Mouse (Mus musculus) bone marrow, adult 2 months (tissue): Measurements from ENCODE around the gene Spats2. TPM values are rescaled to one million over a fixed set of nuclear protein-coding genes. Genes with fewer than 3 reads are reported as not detected.

ENCODE experiments used
- H3K27ac ChIP-seq: fragments of 200-500 bp; 2 replicates; pipeline ENCODE4 v1.5.1; 2012; ENCODE audit warnings: low read depth, mild to moderate bottlenecking, control low read depth, inconsistent platforms, low read length; ENCODE audit not compliant: control insufficient read depth, poor library complexity, insufficient read depth
- H3K4me1 ChIP-seq: fragments of 200-500 bp; 2 replicates; pipeline ENCODE4 v1.6.1; 2011; ENCODE audit warnings: low read length; ENCODE audit not compliant: control insufficient read depth, insufficient read depth
- H3K4me3 ChIP-seq: fragments of 200-500 bp; replicated peaks from 2 replicates; pipeline ENCODE3; 2011; ENCODE audit warnings: mild to moderate bottlenecking, low read depth, low read length, control low read depth; ENCODE audit not compliant: control insufficient read depth
- CTCF ChIP-seq: fragments of 200-500 bp; IDR thresholded peaks from 2 replicates; pipeline ENCODE4 v1.5.1; 2011; ENCODE audit warnings: low read length, control low read depth; ENCODE audit not compliant: control insufficient read depth, insufficient read depth
- POLR2A ChIP-seq: fragments of 200-500 bp; IDR thresholded peaks from 2 replicates; pipeline ENCODE4 v1.6.1; 2011; ENCODE audit warnings: low read depth, mild to moderate bottlenecking, control low read depth, low read length, borderline replicate concordance; ENCODE audit not compliant: control insufficient read depth
- WGBS: fragments of 180-500 bp; shearing (Covaris S2); methylation state at CpG from one replicate; pipeline ENCODE4 v1.1.7; 2018; 5-methylcytosine and 5-hydroxymethylcytosine counted together
- polyA plus RNA-seq: library from polyadenylated mRNA; stranded (reverse); fragments of >200 nt; gene quantifications from 2 replicates; pipeline ENCODE4 v1.2.4, GENCODE M21; 2011; ENCODE audit warnings: low replicate concordance; ENCODE audit not compliant: missing spikeins, insufficient read depth, insufficient read length

Gene Spats2
- polyA plus RNA-seq, 1 experiment: 2.5 TPM

DNA sequence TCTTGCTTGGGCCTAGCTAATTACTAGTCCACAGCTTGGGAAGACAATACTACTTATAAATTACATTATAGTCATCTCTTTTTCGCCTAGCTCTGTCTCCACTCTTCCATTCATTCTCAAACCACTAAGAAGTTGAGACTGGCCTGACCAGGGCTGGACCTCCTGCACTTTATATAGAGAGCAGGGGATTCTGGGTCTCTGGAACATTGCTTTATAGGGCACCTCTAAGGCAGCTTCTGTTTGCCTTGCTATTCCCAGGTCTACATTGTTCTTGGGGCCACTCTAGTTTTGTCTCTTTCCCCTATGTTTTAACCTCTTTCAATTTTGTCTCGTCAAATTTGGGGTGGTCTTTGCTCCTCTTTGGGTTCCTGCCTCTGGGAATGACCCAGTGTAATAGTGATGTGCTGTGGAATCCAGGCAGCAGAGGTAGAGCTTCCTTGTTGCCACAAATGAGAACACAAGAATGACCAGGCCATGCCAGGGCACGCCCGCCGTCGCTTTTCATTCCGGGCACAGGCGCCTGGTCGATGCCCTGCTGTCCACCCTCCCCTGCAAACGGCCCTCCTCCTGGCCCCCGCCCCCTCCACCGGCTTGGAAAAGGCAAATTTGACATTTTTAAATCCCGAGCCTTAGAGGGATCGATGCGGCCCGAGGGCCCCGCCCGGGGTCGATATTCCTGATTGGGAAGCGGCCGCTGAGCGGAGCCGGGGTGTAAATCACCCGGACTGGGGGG, 29.5 kb upstream of the Spats2 start:
- no peaks in the 10 kb centered on the region for H3K4me1 ChIP-seq
- TF ChIP-seq CTCF (no peak), POLR2A (no peak)
- no peak overlapping the region for H3K4me3 ChIP-seq
- WGBS: 16% methylated on average over 24 of the region's 24 CpGs
- H3K27ac ChIP-seq: no peak overlapping the region

DNA sequence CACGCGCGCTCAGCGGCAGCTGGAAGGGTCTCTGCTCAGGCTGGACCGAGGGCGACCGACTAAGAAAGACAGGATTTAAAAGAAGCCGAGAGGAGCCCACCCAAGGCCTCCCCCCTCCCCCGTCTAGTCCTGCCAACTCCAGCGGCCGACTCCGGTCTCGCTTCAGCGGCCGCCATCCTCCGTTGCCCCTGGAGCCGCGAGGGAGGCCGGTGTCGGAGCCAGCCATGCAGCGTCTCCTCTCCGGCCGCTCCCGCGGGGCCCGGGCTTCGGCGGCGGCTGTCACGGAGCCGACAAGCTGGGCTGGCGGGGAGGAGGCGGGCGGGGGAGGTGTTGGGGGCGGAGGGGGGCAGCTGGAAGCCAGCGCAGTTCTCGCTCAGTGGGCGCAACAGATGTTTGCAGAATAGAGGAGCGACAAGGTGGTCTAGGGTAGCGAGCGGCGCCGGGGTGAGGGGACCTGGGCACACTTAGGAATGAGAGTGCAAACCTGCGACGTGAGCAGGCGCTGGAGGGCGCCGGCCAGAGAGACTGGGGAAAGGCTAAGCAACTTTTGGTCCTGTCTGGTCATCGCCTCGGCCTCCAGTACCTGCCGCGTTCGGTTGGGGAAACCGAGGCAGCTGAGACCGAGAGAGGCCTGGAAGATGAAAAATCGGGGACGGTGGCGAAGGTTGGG, 28.8 kb upstream of the Spats2 start:
- H3K4me3 ChIP-seq: no peak overlapping the region
- WGBS: 2% methylated on average over 54 of the region's 58 CpGs
- TF ChIP-seq POLR2A: no peak
- no peak for TF ChIP-seq CTCF
- no peaks in the 10 kb centered on the region for H3K4me1 ChIP-seq
- H3K27ac ChIP-seq: no peak overlapping the region

DNA sequence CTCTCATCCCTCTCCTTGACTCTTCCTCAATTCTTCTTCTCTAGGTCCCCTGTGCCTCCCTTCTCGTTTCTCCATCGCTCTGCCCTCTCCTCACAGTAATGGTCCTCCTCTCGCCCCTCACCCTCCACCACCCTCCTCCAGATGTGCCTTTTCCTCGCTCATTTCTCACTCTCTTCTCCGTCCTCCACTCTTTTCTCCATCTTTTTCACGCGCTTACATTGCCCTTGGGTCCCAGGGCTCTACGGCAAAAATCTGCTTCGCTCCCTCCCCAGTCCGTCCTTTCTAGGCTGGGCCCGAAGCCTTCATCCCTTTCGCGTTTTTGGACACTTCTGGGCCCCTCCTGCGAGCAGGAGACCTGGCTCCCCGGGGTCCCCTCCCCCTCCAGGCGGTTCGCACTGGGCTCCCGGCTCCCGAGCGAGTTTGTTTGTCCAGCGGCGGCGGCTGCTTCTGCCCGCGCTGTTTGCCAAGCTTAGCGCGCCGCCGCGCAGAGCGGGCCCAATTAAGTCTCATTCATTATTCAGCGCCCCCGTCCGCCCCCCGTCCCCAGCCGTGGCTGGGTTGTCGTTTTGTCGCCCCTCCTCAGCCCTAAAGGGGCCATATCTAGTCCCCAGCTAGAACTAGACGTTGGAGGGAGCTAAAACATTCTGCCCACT, 27.8 kb upstream of the Spats2 start:
- H3K27ac ChIP-seq: no peak overlapping the region
- TF ChIP-seq CTCF (no peak), POLR2A (no peak)
- H3K4me3 ChIP-seq: no peak overlapping the region
- 2% methylated on average over 39 of the region's 39 CpGs for WGBS
- no peaks in the 10 kb centered on the region for H3K4me1 ChIP-seq

DNA sequence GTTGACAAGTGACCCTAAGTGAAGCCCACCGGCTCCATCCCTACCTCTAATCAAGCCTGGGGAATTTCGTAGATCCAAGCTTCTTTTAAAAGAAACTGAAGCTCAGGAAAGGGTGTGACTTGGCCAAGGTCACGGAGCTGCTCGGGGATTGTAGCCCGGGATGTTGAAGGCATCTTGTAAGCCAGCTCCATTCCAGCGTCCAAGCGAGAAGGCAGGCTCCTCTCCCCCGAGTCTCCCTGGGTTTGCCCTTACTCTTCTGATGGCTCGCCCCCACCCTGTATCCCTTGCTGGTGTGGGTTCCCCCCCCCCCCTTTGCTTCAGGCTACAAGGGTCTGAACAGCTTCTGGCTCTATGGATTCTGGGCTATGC, 27.2 kb upstream of the Spats2 start:
- 12% methylated on average over 9 of the region's 9 CpGs for WGBS
- no peak for TF ChIP-seq CTCF
- TF ChIP-seq POLR2A: no peak
- no peak overlapping the region for H3K4me3 ChIP-seq
- H3K27ac ChIP-seq: no peak overlapping the region
- no peaks in the 10 kb centered on the region for H3K4me1 ChIP-seq

DNA sequence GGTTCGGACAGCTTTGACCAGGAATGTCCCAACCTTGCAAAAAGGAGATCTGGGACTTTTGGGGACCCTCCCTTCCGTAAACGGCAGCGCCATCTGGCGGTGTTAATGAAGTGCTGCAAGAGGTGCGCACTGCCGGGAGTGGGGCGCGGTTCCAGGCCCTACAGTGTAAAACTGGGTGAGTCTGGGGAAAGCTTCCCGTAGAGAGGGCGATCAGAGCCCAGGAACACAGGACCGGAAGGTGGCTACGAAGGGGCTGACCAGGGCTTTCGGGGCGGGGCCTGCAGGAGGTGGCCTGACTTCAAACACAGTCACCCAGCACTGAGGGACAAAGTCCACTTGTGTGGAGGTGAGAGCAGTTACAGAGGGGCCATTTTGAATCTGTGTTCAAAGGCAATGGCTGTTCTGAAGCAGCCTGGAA, 26.6 kb upstream of the Spats2 start:
- 3% methylated on average over 15 of the region's 15 CpGs for WGBS
- peak; percentile 61 for TF ChIP-seq CTCF
- no peak for TF ChIP-seq POLR2A
- Histone ChIP-seq H3K4me1 (no peaks in the 10 kb centered on the region), H3K27ac (no peak overlapping the region), H3K4me3 (no peak overlapping the region)

DNA sequence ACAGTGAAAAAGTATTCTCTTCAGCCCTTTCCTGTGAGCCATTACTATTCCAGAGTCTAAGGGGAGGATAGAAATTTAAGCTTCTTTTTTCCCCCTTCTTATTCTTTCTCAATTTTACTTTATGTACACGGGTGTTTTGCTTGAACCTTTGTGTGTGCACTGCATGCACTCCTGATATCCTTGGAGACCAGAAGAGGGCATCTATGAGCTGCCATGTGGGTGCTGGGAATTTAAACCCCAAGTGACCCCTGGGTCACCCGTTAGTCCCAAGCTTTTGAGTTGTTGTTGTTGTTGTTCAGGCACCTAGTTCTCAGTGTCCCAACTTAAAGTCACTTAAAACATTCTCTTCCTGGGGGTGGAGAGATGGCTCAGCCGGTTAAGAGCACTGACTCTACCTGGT, 25.7 kb upstream of the Spats2 start:
- H3K4me3 ChIP-seq: no peak overlapping the region
- TF ChIP-seq POLR2A (no peak), CTCF (no peak)
- no peaks in the 10 kb centered on the region for H3K4me1 ChIP-seq
- 49% methylated on average over 3 of the region's 3 CpGs for WGBS
- no peak overlapping the region for H3K27ac ChIP-seq

DNA sequence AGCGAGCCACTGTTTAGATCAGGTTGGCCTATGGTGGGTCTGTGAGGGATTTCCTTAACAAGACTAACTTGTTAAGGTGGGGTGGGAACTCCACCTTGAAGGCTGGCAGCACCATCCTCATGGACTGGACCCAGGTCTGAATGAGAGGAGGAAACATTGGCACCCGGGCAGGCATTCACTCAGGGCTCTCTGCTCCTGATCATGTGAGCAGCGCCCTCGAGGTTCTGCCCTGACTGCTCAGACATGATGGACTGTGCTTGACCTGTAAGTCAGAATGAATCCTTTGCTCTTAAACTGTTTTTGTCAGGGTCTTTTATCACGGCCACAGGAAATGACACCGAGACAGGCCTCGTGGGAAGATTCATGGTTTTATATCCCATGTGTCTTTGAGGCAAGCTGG, 20.5 kb upstream of the Spats2 start:
- no peak for TF ChIP-seq CTCF
- no peak overlapping the region for H3K27ac ChIP-seq
- WGBS: 31% methylated on average over 7 of the region's 7 CpGs
- no peak overlapping the region for H3K4me3 ChIP-seq
- H3K4me1 ChIP-seq: no peaks in the 10 kb centered on the region

DNA sequence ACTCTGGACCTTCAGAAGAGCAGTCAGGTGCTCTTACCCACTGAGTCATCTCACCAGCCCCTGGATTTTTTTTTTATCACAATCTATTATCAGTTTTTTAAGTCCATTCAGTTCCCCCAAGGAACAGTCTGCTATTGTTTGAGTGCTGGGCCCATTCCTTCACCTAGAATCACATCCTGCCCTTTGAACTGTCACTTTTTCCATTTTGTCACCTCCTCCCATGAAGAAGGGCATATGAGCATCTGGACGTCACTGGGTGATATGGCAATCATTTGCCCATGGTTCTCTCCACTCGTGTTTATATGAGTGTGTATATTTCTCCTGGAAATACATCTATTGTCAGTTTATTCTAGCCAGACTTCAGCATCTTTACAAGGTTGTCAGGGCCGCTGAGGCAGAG, 17.9 kb upstream of the Spats2 start:
- WGBS: 69% methylated on average over 3 of the region's 3 CpGs
- no peaks in the 10 kb centered on the region for H3K4me1 ChIP-seq
- no peak overlapping the region for H3K4me3 ChIP-seq
- TF ChIP-seq CTCF: no peak
- no peak for TF ChIP-seq POLR2A
- H3K27ac ChIP-seq: no peak overlapping the region

DNA sequence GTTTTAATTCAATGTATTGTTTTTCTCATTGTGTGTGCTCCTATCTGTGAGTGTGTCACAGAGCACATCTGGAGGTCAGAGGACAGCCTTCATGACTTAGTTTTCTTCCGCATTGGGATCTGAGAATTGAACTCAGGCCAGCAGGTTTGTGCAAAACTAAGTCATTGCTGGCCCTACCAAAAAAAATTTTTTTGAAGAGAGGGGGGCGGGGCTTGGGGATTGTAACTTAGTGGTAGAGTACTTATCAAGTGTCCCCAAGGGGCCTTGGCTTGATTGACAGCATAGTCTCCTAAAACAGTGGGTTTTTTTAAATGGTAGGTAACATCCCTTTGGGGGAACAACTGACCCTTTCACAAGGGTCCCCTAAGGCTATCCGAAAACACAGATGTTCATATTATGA, 14.6 kb upstream of the Spats2 start:
- TF ChIP-seq POLR2A (no peak), CTCF (no peak)
- no peak overlapping the region for H3K4me3 ChIP-seq
- WGBS: 77% methylated on average over 3 of the region's 3 CpGs
- H3K27ac ChIP-seq: no peak overlapping the region
- no peaks in the 10 kb centered on the region for H3K4me1 ChIP-seq
